Mouse (Mus musculus): ENCODE results near the gene Tnk2. TPM values are rescaled to one million over a fixed set of nuclear protein-coding genes. Genes with fewer than 3 reads are reported as not detected.

Tnk2 gene
- polyA plus RNA-seq, 1 experiment from 2014 or later, result 6.6 TPM

DNA sequence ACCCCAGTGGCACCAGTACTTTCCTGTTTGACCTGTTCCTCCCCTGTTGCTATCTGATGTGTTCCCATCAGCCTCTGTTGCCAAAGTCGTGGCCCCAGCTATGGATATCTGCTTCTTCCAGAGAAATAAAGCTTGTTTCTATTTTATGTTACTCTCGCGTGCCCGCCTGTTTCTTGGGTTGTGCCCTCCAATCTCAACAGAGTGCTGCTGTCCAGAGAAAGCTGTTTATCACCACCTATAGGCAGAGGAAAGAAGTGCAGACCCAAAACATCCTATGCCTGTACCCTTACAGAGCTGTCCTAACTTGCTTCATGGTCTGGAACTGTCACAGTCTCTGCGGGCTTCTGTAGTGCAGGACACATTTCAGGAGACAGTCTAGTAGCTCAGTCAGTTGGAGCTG is 39.7 kb downstream of the Tnk2 start:
- Histone ChIP-seq H3K9me3 (replicated peaks) (no peaks in the 10 kb centered on the region), H3K4me2 (no peak overlapping the region), H3K36me3 (peaks cover 40% of the 10 kb centered on the region), H3K27me3 (replicated peaks) (no peaks in the 10 kb centered on the region), H3K27ac (no peak overlapping the region), H3K4me3 (no peak overlapping the region), H3K9ac (no peak overlapping the region), H3K4me1 (peaks cover 13% of the 10 kb centered on the region; the same call in 1 of the 2 replicates)
- 57% methylated on average over 5 of the region's 5 CpGs for WGBS (ENCODE audit: insufficient replicate concordance)
- no peak for ATAC-seq

DNA sequence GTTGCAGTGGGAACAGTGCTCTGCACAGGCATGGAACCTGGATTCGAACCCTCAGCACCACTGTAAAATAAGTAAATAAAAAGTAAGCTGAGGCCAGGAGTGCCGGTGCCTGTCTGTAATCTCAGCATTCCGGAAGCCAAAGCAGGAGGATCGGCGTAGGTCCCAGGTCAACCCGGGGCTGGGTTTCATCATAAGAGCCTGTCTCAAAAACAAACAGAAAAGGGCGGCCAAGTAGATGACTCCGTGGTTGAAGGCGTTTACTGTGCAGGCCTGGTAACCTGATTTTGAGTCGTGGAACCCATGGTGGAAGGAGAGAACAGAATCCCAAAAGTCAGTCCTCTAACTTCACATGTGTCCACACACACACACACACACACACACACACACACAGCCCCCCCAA is 41.7 kb downstream of the Tnk2 start:
- Histone ChIP-seq H3K4me3 (no peak overlapping the region), H3K27ac (no peak overlapping the region)
- no peak for ATAC-seq

GRCm38 (mm10) chr16:32685998-32686397 is 42.3 kb downstream of the Tnk2 start:
- WGBS (ENCODE audit: insufficient replicate concordance), result 62% methylated on average over 5 of the region's 5 CpGs
- ATAC-seq, result no peak
- Histone ChIP-seq H3K4me3 (no peak overlapping the region), H3K9me3 (replicated peaks) (no peaks in the 10 kb centered on the region), H3K4me1 (peaks cover 20% of the 10 kb centered on the region), H3K27me3 (replicated peaks) (no peaks in the 10 kb centered on the region), H3K27ac (no peak overlapping the region), H3K36me3 (peaks cover 14% of the 10 kb centered on the region), H3K4me2 (no peak overlapping the region), H3K9ac (no peak overlapping the region)

More for the DNA sequence above, 41.7 kb downstream of the Tnk2 start:
- Histone ChIP-seq H3K4me2 (no peak overlapping the region), H3K36me3 (peaks cover 20% of the 10 kb centered on the region), H3K4me1 (peaks cover 20% of the 10 kb centered on the region), H3K27me3 (replicated peaks) (no peaks in the 10 kb centered on the region), H3K9ac (no peak overlapping the region), H3K9me3 (replicated peaks) (no peaks in the 10 kb centered on the region)
- WGBS (ENCODE audit: insufficient replicate concordance), result 67% methylated on average over 10 of the region's 10 CpGs

- Histone ChIP-seq H3K9ac (no peak overlapping the region), H3K9me3 (replicated peaks) (no peaks in the 10 kb centered on the region), H3K27ac (no peak overlapping the region), H3K4me3 (no peak overlapping the region), H3K27me3 (replicated peaks) (no peaks in the 10 kb centered on the region), H3K4me1 (peaks cover 17% of the 10 kb centered on the region), H3K4me2 (no peak overlapping the region), H3K36me3 (peaks cover 8% of the 10 kb centered on the region)
- ATAC-seq, result no peak
- 60% methylated on average over 5 of the region's 5 CpGs for WGBS (ENCODE audit: insufficient replicate concordance)
Measured at GRCm38 (mm10) chr16:32687221-32687620, 43.5 kb downstream of the Tnk2 start.

DNA sequence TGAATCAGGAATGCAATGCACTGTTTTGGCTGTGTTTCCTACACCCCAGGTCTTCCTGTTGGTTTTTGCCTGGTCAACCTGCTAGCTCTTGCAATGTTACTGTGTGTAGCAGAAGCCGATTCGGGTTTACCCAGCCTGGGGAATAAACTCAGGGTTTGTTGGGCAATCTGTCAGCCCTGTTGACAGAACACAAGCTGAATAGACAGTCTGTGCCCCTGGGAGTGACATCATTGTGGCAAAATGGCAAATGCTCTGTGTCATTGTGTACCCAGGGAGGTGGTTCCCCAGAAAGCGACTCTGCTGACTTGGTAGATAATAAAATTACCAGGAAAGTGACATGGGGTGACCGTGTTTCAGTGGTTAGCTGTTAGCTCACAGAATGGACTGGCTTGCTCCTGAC is 45.1 kb downstream of the Tnk2 start:
- H3K27ac ChIP-seq, result peak overlapping the region; percentile 39
- no peaks in the 10 kb centered on the region for H3K9me3 ChIP-seq (replicated peaks)
- ATAC-seq, result peak; percentile 66
- 53% methylated on average over 4 of the region's 4 CpGs for WGBS (ENCODE audit: insufficient replicate concordance)
- H3K4me2 ChIP-seq, result no peak overlapping the region
- peaks cover 14% of the 10 kb centered on the region for H3K4me1 ChIP-seq
- no peaks in the 10 kb centered on the region for H3K36me3 ChIP-seq
- H3K9ac ChIP-seq, result no peak overlapping the region
- no peak overlapping the region for H3K4me3 ChIP-seq
- 0 out of 2 replicates have a peak, but pooled peaks cover 3% of the 10 kb centered on the region for H3K27me3 ChIP-seq (replicated peaks)

GRCm38 (mm10) chr16:32689501-32689900 is 45.8 kb downstream of the Tnk2 start:
- Histone ChIP-seq H3K36me3 (no peaks in the 10 kb centered on the region), H3K9me3 (replicated peaks) (no peaks in the 10 kb centered on the region), H3K27me3 (replicated peaks) (0 out of 2 replicates have a peak, but pooled peaks cover 4% of the 10 kb centered on the region), H3K4me1 (peaks cover 14% of the 10 kb centered on the region), H3K4me3 (no peak overlapping the region), H3K9ac (no peak overlapping the region), H3K4me2 (0 out of 2 replicates have a peak overlapping the region, but pooled peaks have one; percentile 4), H3K27ac (no peak overlapping the region)
- ATAC-seq, result peak; percentile 13; the same call in 1 of the 2 replicates
- WGBS (ENCODE audit: insufficient replicate concordance), result 3% methylated on average over 9 of the region's 9 CpGs

DNA sequence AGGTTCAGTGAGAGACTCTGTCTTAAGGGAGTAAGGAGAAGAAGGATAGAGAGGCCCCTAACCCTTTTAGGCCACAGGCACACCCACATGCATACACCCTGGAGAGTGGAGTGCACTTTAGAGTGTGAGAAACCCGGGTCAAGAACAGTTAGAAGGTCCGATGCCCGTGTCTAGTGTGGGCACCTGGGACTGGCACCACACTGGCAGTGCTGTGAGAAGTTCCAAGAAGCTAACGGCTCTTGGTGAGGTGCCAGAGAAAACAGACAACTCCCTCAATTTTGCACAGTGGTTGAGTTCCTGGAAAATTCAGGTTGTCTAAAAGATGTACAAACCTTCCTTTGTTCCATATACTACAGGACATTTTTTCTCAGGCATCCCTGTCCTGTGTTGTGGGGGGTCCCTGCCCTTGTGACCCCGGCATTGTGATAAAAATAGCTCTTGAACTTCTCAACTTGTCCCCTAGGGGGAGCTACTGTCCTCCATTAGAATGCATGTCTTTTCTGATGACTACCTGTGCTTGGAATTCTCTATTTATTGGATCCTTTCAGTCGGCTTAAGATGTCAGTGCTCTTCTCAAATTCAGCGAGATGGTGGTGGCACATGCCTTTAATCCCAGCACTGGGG is 53.3 kb downstream of the Tnk2 start:
- Histone ChIP-seq H3K9ac (no peak overlapping the region), H3K36me3 (no peaks in the 10 kb centered on the region), H3K27me3 (replicated peaks) (peaks cover 15% of the 10 kb centered on the region), H3K4me2 (no peak overlapping the region), H3K27ac (no peak overlapping the region), H3K9me3 (replicated peaks) (no peaks in the 10 kb centered on the region), H3K4me1 (peaks cover 8% of the 10 kb centered on the region), H3K4me3 (no peak overlapping the region)
- WGBS (ENCODE audit: insufficient replicate concordance), result 22% methylated on average over 7 of the region's 7 CpGs
- no peak for ATAC-seq

GRCm38 (mm10) chr16:32697665-32698446 is 54.2 kb downstream of the Tnk2 start:
- Histone ChIP-seq H3K27me3 (replicated peaks) (peaks cover 15% of the 10 kb centered on the region), H3K36me3 (no peaks in the 10 kb centered on the region), H3K9ac (no peak overlapping the region), H3K4me1 (peaks cover 8% of the 10 kb centered on the region), H3K27ac (no peak overlapping the region), H3K4me2 (no peak overlapping the region), H3K9me3 (replicated peaks) (no peaks in the 10 kb centered on the region), H3K4me3 (no peak overlapping the region)
- ATAC-seq, result peak; percentile 44; the same call in 1 of the 2 replicates
- WGBS (ENCODE audit: insufficient replicate concordance), result 83% methylated on average over 22 of the region's 22 CpGs

DNA sequence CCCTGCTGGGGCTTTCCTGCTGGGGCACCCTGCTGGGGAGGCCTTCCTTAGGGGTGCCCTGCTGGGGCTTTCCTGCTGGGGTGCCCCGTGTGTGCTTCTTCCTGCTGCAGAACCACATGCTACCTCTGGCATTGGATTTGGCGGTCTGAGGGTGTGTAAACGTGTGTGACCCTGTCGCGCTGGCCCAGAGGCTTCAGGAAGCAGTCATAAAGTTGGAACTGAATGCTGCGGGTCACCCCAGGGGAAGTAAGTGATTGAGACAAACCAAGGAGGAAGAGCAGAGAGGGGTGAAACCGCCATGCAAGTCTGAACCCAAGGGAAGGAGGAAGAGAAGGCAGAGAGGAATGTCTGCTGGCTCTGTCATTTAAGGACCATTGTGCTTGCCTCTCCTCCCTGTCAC is 54.9 kb downstream of the Tnk2 start:
- 24% methylated on average over 7 of the region's 7 CpGs for WGBS (ENCODE audit: insufficient replicate concordance)
- Histone ChIP-seq H3K4me1 (peaks cover 8% of the 10 kb centered on the region), H3K36me3 (no peaks in the 10 kb centered on the region), H3K9me3 (replicated peaks) (no peaks in the 10 kb centered on the region), H3K27ac (no peak overlapping the region), H3K4me2 (no peak overlapping the region), H3K9ac (no peak overlapping the region), H3K4me3 (no peak overlapping the region), H3K27me3 (replicated peaks) (peaks cover 15% of the 10 kb centered on the region)
- 0 out of 2 replicates have a peak, but pooled peaks have one; percentile 30 for ATAC-seq

DNA sequence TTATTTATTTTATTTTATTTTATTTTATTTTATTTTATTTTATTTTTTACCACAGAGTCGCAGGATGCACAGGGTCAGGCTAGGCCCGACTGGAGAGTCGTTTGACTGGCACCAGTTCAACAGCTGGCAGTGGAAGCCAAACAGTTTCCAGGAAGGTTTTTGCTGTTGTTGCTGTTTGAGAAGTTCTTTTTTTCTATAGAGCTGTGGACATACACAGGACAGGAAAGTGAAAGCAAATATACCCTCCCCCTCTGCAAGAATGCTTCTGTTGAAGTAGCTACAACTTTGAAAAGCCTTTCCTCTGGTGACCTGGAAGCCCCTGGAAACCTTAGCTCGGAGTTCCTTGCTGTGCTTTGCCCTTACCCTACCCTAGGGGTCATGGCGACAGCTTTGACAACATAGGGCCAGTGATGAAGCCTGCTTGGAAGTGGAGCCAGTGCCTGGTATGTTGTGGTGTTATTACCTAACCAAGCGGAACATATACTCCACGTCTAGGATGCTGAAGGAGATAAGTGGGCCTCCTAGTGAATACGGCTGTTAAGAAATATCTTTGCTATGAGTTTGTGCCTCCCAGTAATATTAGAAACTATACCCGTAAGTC is 59.7 kb downstream of the Tnk2 start:
- no peak overlapping the region for H3K9ac ChIP-seq
- no peak overlapping the region for H3K4me2 ChIP-seq
- peaks cover 20% of the 10 kb centered on the region for H3K4me1 ChIP-seq
- peaks cover 12% of the 10 kb centered on the region for H3K27me3 ChIP-seq (replicated peaks)
- no peak overlapping the region for H3K27ac ChIP-seq
- WGBS (ENCODE audit: insufficient replicate concordance), result 72% methylated on average over 9 of the region's 9 CpGs
- ATAC-seq, result no peak
- no peaks in the 10 kb centered on the region for H3K36me3 ChIP-seq
- no peak overlapping the region for H3K4me3 ChIP-seq
- peaks cover 4% of the 10 kb centered on the region; the same call in 1 of the 2 replicates for H3K9me3 ChIP-seq (replicated peaks)

DNA sequence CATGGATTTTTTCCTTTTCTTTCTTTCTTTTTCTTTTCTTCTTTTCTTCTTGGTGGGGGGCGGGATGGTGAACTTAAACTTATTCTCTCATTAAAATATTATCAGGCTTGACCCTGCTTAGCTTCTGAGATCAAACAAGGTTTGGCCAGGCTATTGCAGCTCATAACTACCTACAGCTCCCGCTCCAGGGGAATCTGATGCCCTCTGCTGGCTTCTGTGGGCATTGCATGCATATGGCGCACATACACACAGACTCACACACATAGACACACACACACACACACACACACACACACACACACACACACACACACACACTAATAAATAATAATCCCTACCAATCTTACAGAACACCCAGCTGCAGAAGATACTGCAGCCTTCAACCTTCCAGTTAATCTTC is 61.9 kb downstream of the Tnk2 start:
- Histone ChIP-seq H3K4me2 (no peak overlapping the region), H3K27me3 (replicated peaks) (peaks cover 17% of the 10 kb centered on the region), H3K27ac (no peak overlapping the region), H3K4me1 (peaks cover 23% of the 10 kb centered on the region), H3K9ac (no peak overlapping the region), H3K36me3 (no peaks in the 10 kb centered on the region), H3K4me3 (no peak overlapping the region), H3K9me3 (replicated peaks) (peaks cover 4% of the 10 kb centered on the region; the same call in 1 of the 2 replicates)
- ATAC-seq, result no peak
- WGBS (ENCODE audit: insufficient replicate concordance), result 85% methylated on average over 3 of the region's 3 CpGs

Measured in liver, embryonic 12.5 days (tissue).